Mouse (Mus musculus) forebrain, embryonic 13.5 days (tissue): ENCODE measurements around the gene Oaz3. TPM values are rescaled to one million over a fixed set of nuclear protein-coding genes. Genes with fewer than 3 reads are reported as not detected.

Experiments
- ATAC-seq: fragments of 200-750 bp; cut with Nextera tagmentation; 2 replicates; pipeline ENCODE4 v1.8.0; 2017
- H3K27ac ChIP-seq: fragments of 300-500 bp; sonication (generic); 2 replicates; pipeline ENCODE4 v1.5.1; 2015; ENCODE audit warnings: inconsistent platforms, mild to moderate bottlenecking, moderate library complexity
- H3K27me3 ChIP-seq: fragments of 300-500 bp; sonication (generic); 2 replicates; pipeline ENCODE4 v1.6.1; 2015; ENCODE audit warnings: mild to moderate bottlenecking, inconsistent platforms
- H3K36me3 ChIP-seq: fragments of 300-500 bp; sonication (generic); 2 replicates; pipeline ENCODE4 v1.6.1; 2015; ENCODE audit warnings: mild to moderate bottlenecking, inconsistent platforms; ENCODE audit not compliant: poor library complexity, severe bottlenecking
- H3K4me1 ChIP-seq: fragments of 300-500 bp; sonication (generic); 2 replicates; pipeline ENCODE4 v1.6.1; 2015; ENCODE audit warnings: inconsistent platforms
- H3K4me2 ChIP-seq: fragments of 300-500 bp; sonication (generic); 2 replicates; pipeline ENCODE4 v1.6.1; 2015; ENCODE audit warnings: inconsistent platforms, mild to moderate bottlenecking, moderate library complexity
- H3K4me3 ChIP-seq: fragments of 300-500 bp; sonication (generic); 2 replicates; pipeline ENCODE4 v1.5.1; 2015; ENCODE audit warnings: mild to moderate bottlenecking, inconsistent platforms
- H3K9ac ChIP-seq: fragments of 300-500 bp; sonication (generic); 2 replicates; pipeline ENCODE4 v1.6.1; 2015; ENCODE audit warnings: mild to moderate bottlenecking, inconsistent platforms
- H3K9me3 ChIP-seq: fragments of 300-500 bp; sonication (generic); replicated peaks from 2 replicates; pipeline ENCODE4 v1.6.1; 2016; ENCODE audit warnings: inconsistent platforms
- WGBS: fragments of 180-500 bp; shearing (Covaris S2); methylation state at CpG from one replicate; pipeline ENCODE4 v1.1.7; 2015; 5-methylcytosine and 5-hydroxymethylcytosine counted together
- polyA plus RNA-seq: library from polyadenylated mRNA; unstranded; fragments of >200 nt; fragmentation: Nextera tagmentation; extraction: Ambion mirVana; gene quantifications from 2 replicates; pipeline ENCODE4 v1.2.1, GENCODE M21; 2015

The Oaz3 gene
- polyA plus RNA-seq, result 1.2 and 1.4 TPM in 2 replicates

DNA sequence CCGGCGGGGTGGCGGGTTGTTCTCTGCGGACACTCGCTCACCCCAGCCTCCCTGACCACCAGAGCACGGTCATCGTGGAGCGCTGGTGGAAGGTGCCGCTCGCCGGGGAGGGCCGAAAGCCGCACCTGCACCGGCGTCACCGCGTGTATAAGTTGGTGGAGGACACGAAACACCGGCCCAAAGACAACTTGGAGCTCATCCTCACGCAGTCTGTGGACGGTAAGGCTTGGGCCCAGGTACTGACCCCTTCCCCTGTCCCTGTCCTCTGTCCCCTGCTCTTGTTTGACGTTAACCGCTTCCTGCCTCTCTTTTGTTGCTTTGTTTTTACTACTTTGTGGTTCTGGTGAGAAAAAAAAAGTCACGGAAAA is at the start of gene Oaz3:
Gene Oaz3, minus strand, starts transcription at position 319 of the 368 bp plus-strand sequence.
- peak within 1 kb of the TSS; percentile 95 for H3K4me2 ChIP-seq
- peaks cover 12% of the 10 kb centered on the region for H3K4me1 ChIP-seq
- H3K9ac ChIP-seq, result peak within 1 kb of the TSS; percentile 95
- peak within 1 kb of the TSS; percentile 63 for H3K27ac ChIP-seq
- H3K27me3 ChIP-seq, result peaks cover 10% of the 10 kb centered on the region; the same call in 1 of the 2 replicates
- H3K9me3 ChIP-seq, result no peaks in the 10 kb centered on the region
- H3K36me3 ChIP-seq, result peaks cover 41% of the 10 kb centered on the region
- under 1% methylated on average over 24 of the region's 24 CpGs for WGBS
- peak; percentile 52 for ATAC-seq
- peak within 1 kb of the TSS; percentile 97 for H3K4me3 ChIP-seq

DNA sequence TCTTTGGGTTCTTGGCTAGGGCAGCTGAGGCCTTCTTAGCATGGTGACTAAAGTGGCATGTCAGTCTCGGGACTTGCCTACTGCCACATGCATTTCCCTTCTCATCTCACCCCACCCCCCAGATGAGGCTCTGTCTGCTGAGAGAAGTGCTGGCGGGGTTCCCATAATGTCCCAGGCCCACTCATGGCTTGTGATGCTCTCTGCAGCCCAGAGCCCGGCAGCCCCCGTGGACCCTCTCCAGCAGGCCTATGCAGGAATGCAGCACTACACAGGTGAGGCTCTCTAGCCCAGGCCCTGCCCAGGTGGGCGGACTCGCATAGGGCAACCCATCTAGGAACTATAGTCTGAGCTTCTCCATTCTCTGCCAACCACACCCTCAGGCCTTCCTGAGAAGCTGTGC is 43.9 kb upstream of the Oaz3 start:
- Histone ChIP-seq H3K9me3 (no peaks in the 10 kb centered on the region), H3K36me3 (peaks cover 75% of the 10 kb centered on the region), H3K4me3 (no peak overlapping the region), H3K4me1 (peaks cover 76% of the 10 kb centered on the region), H3K4me2 (no peak overlapping the region), H3K27me3 (no peaks in the 10 kb centered on the region), H3K27ac (peak overlapping the region; percentile 40; the same call in 1 of the 2 replicates), H3K9ac (no peak overlapping the region)
- ATAC-seq, result no peak
- WGBS, result 82% methylated on average over 6 of the region's 6 CpGs

- no peaks in the 10 kb centered on the region for H3K27me3 ChIP-seq
- H3K36me3 ChIP-seq, result peaks cover 76% of the 10 kb centered on the region
- peak overlapping the region; percentile 57; the same call in 1 of the 2 replicates for H3K4me2 ChIP-seq
- H3K9me3 ChIP-seq, result no peaks in the 10 kb centered on the region
- H3K9ac ChIP-seq, result 0 out of 2 replicates have a peak overlapping the region, but pooled peaks have one; percentile 43
- H3K4me3 ChIP-seq, result no peak overlapping the region
- peak overlapping the region; percentile 89 for H3K27ac ChIP-seq
- 31% methylated on average over 7 of the region's 7 CpGs for WGBS
- H3K4me1 ChIP-seq, result peaks cover 86% of the 10 kb centered on the region
- no peak for ATAC-seq
These were observed 42.2 kb upstream of the Oaz3 start for GRCm38 (mm10) chr3:94485922-94486321.

- H3K9me3 ChIP-seq, result no peaks in the 10 kb centered on the region
- H3K36me3 ChIP-seq, result peaks cover 61% of the 10 kb centered on the region
- peak overlapping the region; percentile 57 for H3K4me2 ChIP-seq
- peaks cover 93% of the 10 kb centered on the region for H3K4me1 ChIP-seq
- peak overlapping the region; percentile 89 for H3K27ac ChIP-seq
- 3% methylated on average over 18 of the region's 20 CpGs for WGBS
- ATAC-seq, result peak; percentile 94
- H3K4me3 ChIP-seq, result peak overlapping the region; percentile 26
- H3K9ac ChIP-seq, result peak overlapping the region; percentile 48; the same call in 1 of the 2 replicates
- H3K27me3 ChIP-seq, result no peaks in the 10 kb centered on the region
These were observed 40.2 kb upstream of the Oaz3 start for GRCm38 (mm10) chr3:94483790-94484439.

DNA sequence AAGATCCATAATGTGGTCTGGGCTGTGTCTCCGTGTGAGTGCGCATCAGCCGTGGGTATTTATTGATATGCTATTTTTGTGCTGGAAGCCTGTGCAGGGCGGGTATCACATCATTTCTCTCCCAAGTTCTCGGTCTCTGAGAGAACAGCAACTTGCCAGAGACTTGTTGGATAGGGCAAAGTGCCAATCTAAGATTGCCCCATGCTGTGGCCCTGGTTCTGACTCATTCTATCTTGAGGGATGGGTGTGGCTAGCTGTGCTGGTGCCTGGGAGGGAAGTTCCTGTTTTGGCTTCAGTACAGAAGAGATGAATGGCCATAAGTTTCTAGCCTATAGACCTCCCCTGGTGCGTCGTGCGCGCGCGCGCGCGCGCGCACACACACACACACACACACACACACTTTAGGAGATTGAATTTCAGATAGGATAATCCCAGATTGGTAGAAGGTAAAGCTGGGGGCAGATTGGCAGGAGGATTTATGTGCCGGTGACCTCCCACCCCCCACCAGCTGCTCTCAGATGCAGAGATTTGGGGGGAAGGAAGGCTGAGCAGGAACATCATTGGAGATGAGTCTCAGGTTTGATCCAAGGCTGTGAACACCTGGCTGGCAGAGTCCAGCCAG is 39.2 kb upstream of the Oaz3 start:
- WGBS, result 83% methylated on average over 17 of the region's 17 CpGs
- Histone ChIP-seq H3K36me3 (peaks cover 52% of the 10 kb centered on the region), H3K27me3 (no peaks in the 10 kb centered on the region), H3K4me1 (peaks cover 93% of the 10 kb centered on the region), H3K27ac (peak overlapping the region; percentile 89), H3K4me3 (no peak overlapping the region), H3K9me3 (no peaks in the 10 kb centered on the region), H3K9ac (0 out of 2 replicates have a peak overlapping the region, but pooled peaks have one; percentile 3), H3K4me2 (peak overlapping the region; percentile 57)
- ATAC-seq, result no peak

DNA sequence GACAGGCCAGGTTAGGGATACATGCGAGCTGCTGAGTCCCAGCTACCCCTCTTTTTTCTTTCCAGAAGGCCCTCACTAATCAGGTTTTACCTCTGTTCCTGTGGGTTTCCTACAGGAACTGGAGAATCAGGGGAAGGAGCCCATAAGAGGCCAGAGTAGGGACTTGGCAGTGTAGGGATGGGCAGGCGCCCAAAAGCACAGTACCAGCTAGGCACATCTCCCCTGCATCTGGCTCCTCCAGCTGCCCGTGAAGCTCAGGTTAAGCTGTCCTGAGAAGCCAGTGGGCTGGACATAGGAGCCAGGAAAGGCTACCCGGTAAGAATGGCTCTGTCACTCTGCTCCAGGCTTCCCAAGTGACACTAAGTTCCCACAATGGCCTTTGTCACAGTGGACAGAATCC is 37.7 kb upstream of the Oaz3 start:
- ATAC-seq, result no peak
- Histone ChIP-seq H3K4me3 (no peak overlapping the region), H3K4me1 (peaks cover 92% of the 10 kb centered on the region), H3K4me2 (peak overlapping the region; percentile 79), H3K27me3 (no peaks in the 10 kb centered on the region), H3K9ac (no peak overlapping the region), H3K9me3 (no peaks in the 10 kb centered on the region), H3K27ac (no peak overlapping the region), H3K36me3 (peaks cover 38% of the 10 kb centered on the region)
- WGBS, result 57% methylated on average over 4 of the region's 4 CpGs

DNA sequence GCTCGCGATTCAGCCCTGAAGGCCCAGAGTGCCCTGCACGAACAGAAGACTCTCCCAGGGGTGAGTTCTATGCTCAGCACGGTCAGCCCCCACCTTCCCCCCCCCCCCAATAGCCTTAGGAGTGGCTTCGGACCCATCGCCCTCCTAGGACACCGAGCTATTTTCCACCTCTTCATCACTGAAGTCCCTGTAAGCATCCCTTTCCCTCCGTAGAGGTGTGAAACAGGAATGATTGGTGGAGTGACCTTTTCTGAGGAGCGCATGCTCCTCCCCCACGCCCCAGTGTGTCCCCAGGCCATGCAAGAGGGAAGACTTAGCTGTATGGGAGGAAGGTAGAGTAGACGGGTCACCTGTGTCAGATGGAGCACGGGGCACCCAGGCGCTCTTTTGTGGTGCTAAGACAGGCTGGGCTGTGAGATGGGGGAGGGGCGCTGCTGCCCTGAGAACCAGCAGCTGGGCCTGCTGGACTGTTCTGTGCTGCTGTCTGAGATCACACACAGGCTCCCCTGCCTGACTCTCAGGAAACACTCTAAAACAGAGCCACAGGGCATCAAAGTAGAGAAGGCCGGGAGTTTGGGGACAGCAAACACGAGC is 36.7 kb upstream of the Oaz3 start, which contains the start of gene Riiad1:
Gene Riiad1, minus strand, starts transcription at position 51 of the 594 bp plus-strand sequence.
- peak within 1 kb of the TSS; percentile 92 for H3K9ac ChIP-seq
- no peaks in the 10 kb centered on the region for H3K27me3 ChIP-seq
- peaks cover 88% of the 10 kb centered on the region for H3K4me1 ChIP-seq
- no peaks in the 10 kb centered on the region for H3K9me3 ChIP-seq
- H3K4me2 ChIP-seq, result peak within 1 kb of the TSS; percentile 79
- 16% methylated on average over 16 of the region's 16 CpGs for WGBS
- H3K27ac ChIP-seq, result peak within 1 kb of the TSS; percentile 88
- ATAC-seq, result no peak
- H3K4me3 ChIP-seq, result peak within 1 kb of the TSS; percentile 69
- peaks cover 29% of the 10 kb centered on the region for H3K36me3 ChIP-seq

DNA sequence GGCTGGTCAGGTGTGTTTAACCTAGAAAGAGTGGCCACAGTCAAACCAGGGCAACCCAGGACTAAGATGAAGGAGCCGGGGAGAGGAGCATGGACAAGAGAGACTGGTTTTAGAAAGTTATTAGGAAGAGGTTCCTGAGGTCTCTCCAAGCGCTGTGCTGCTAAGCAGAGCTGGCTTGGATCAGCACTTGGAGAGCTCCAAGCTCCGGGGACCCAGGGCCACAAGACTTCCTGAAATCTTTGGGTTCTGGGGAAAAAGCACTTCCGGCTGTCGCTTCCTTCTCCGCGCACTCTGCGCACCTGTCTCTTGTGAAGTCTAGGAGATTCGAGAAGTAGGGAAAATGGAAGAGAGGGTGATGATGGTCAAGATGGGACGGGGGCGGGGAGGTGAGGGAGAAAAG is 35.8 kb upstream of the Oaz3 start:
- 18% methylated on average over 11 of the region's 11 CpGs for WGBS
- H3K27me3 ChIP-seq, result no peaks in the 10 kb centered on the region
- H3K9me3 ChIP-seq, result no peaks in the 10 kb centered on the region
- peak overlapping the region; percentile 92 for H3K9ac ChIP-seq
- H3K36me3 ChIP-seq, result peaks cover 26% of the 10 kb centered on the region; the same call in 1 of the 2 replicates
- H3K4me3 ChIP-seq, result peak overlapping the region; percentile 69
- H3K4me2 ChIP-seq, result peak overlapping the region; percentile 79
- H3K4me1 ChIP-seq, result peaks cover 80% of the 10 kb centered on the region
- ATAC-seq, result no peak
- H3K27ac ChIP-seq, result peak overlapping the region; percentile 88

GRCm38 (mm10) chr3:94478591-94479169 is 35.0 kb upstream of the Oaz3 start:
- Histone ChIP-seq H3K9me3 (no peaks in the 10 kb centered on the region), H3K4me1 (peaks cover 73% of the 10 kb centered on the region), H3K27me3 (no peaks in the 10 kb centered on the region), H3K9ac (peak overlapping the region; percentile 92), H3K27ac (peak overlapping the region; percentile 88), H3K4me2 (peak overlapping the region; percentile 79), H3K4me3 (peak overlapping the region; percentile 69), H3K36me3 (peaks cover 26% of the 10 kb centered on the region; the same call in 1 of the 2 replicates)
- ATAC-seq, result peak; percentile 6
- 5% methylated on average over 9 of the region's 9 CpGs for WGBS

GRCm38 (mm10) chr3:94477981-94478422 is 34.3 kb upstream of the Oaz3 start, which contains the start of gene Celf3:
Gene Celf3 (plus strand): TSS chr3:94478295.
- H3K27me3 ChIP-seq, result no peaks in the 10 kb centered on the region
- peak within 1 kb of the TSS; percentile 88 for H3K27ac ChIP-seq
- H3K9ac ChIP-seq, result peak within 1 kb of the TSS; percentile 92
- peak within 1 kb of the TSS; percentile 69 for H3K4me3 ChIP-seq
- no peaks in the 10 kb centered on the region for H3K9me3 ChIP-seq
- H3K4me1 ChIP-seq, result peaks cover 73% of the 10 kb centered on the region
- peaks cover 25% of the 10 kb centered on the region; the same call in 1 of the 2 replicates for H3K36me3 ChIP-seq
- ATAC-seq, result peak; percentile 95
- WGBS, result under 1% methylated on average over 13 of the region's 14 CpGs
- H3K4me2 ChIP-seq, result peak within 1 kb of the TSS; percentile 79

DNA sequence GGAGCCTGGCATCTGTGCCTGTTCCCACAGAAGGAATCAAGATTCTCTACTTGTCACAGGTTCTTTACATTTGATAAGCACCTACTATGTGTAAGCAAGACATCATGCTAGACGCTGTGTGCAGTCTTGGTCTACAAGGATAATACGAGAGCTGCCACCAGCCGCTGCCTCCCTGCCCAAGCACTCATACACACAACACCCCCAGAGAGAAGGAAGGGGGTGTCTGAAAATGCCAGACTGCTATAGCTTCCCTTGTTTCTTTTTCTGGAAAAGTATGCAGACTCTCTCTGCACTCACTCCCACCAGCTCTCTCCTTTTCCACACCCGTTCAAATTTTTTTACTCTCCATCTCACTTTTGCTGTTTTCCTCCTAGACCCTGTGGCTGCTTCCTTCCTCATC is 33.7 kb upstream of the Oaz3 start:
- Histone ChIP-seq H3K4me1 (peaks cover 73% of the 10 kb centered on the region), H3K4me2 (peak overlapping the region; percentile 79), H3K27me3 (no peaks in the 10 kb centered on the region), H3K4me3 (peak overlapping the region; percentile 69), H3K36me3 (peaks cover 20% of the 10 kb centered on the region; the same call in 1 of the 2 replicates), H3K9me3 (no peaks in the 10 kb centered on the region), H3K27ac (peak overlapping the region; percentile 88), H3K9ac (peak overlapping the region; percentile 92)
- peak; percentile 9 for ATAC-seq
- 16% methylated on average over 4 of the region's 4 CpGs for WGBS
